Mouse (Mus musculus): ENCODE measurements around the gene Caln1.

GRCm38 (mm10) chr5:130848562-130848961 lies 479.3 kb downstream of the Caln1 start:
- TF ChIP-seq CTCF (IDR thresholded peaks at IDR 0.05; ENCODE audit: low read depth, low read length), result no peak
- TF ChIP-seq POLR2A (IDR thresholded peaks at IDR 0.05; ENCODE audit: extremely low read depth, insufficient read depth, low read length), result no peak

Data from liver, adult 2 months (tissue).